Mouse (Mus musculus) kidney, embryonic 16.5 days (tissue): ENCODE measurements around the gene Psmb9. TPM values are rescaled to one million over a fixed set of nuclear protein-coding genes. Genes with fewer than 3 reads are reported as not detected.

Experiments used
- ATAC-seq: fragments of 200-750 bp; cut with Nextera tagmentation; 2 replicates; pipeline ENCODE4 v1.8.0; 2017; ENCODE audit warnings: moderate TSS enrichment; ENCODE audit not compliant: low FRiP score, low TSS enrichment
- H3K27ac ChIP-seq: fragments of 300-500 bp; sonication (generic); 2 replicates; pipeline ENCODE4 v1.5.1; 2014; ENCODE audit warnings: low read length
- H3K27me3 ChIP-seq: fragments of 300-500 bp; sonication (generic); 2 replicates; pipeline ENCODE4 v1.6.1; 2014; ENCODE audit warnings: low read length, control low read depth, mixed read lengths; ENCODE audit not compliant: insufficient read depth
- H3K36me3 ChIP-seq: fragments of 300-500 bp; sonication (generic); 2 replicates; pipeline ENCODE4 v1.6.1; 2014; ENCODE audit warnings: low read length, control low read depth, mixed read lengths; ENCODE audit not compliant: insufficient read depth
- H3K4me1 ChIP-seq: fragments of 300-500 bp; sonication (generic); 2 replicates; pipeline ENCODE4 v1.6.1; 2014; ENCODE audit warnings: low read length, control low read depth, mixed read lengths; ENCODE audit not compliant: insufficient read depth
- H3K4me2 ChIP-seq: fragments of 300-500 bp; sonication (generic); replicated peaks from 2 replicates; pipeline ENCODE4 v1.6.1; 2014; ENCODE audit warnings: low read depth, low read length
- H3K4me3 ChIP-seq: fragments of 300-500 bp; sonication (generic); 2 replicates; pipeline ENCODE4 v1.5.1; 2014; ENCODE audit warnings: mild to moderate bottlenecking, low read length
- H3K9ac ChIP-seq: fragments of 300-500 bp; sonication (generic); replicated peaks from 2 replicates; pipeline ENCODE4 v1.6.1; 2014; ENCODE audit warnings: low read length
- H3K9me3 ChIP-seq: fragments of 300-500 bp; sonication (generic); 2 replicates; pipeline ENCODE4 v1.6.1; 2016; ENCODE audit warnings: low read length, control low read depth
- WGBS: fragments of 180-500 bp; shearing (Covaris S2); extraction: QIAGEN DNeasy Blood & Tissue Kit; methylation state at CpG from one replicate; pipeline ENCODE4 v1.1.7; 2014; 5-methylcytosine and 5-hydroxymethylcytosine counted together
- polyA plus RNA-seq: library from polyadenylated mRNA; unstranded; fragments of >200 nt; fragmentation: Nextera tagmentation; extraction: Ambion mirVana; gene quantifications from 2 replicates; pipeline ENCODE4 v1.2.1, GENCODE M21; 2015

Psmb9 gene
- polyA plus RNA-seq, 1 experiment from 2014 or later = 2.4 TPM

GRCm38 (mm10) chr17:34192852-34193251 is 5.3 kb upstream of the Psmb9 start:
- Histone ChIP-seq H3K4me1 (peaks cover 7% of the 10 kb centered on the region), H3K9me3 (no peaks in the 10 kb centered on the region), H3K27me3 (peaks cover 59% of the 10 kb centered on the region), H3K27ac (no peak overlapping the region), H3K4me3 (no peak overlapping the region), H3K36me3 (no peaks in the 10 kb centered on the region), H3K9ac (no peak overlapping the region), H3K4me2 (no peak overlapping the region)
- WGBS = 20% methylated on average over 16 of the region's 16 CpGs
- no peak for ATAC-seq

GRCm38 (mm10) chr17:34188986-34189385 is 1.4 kb upstream of the Psmb9 start:
- Histone ChIP-seq H3K4me1 (peaks cover 6% of the 10 kb centered on the region), H3K27ac (no peak overlapping the region), H3K36me3 (no peaks in the 10 kb centered on the region), H3K9ac (no peak overlapping the region), H3K4me3 (no peak overlapping the region), H3K4me2 (no peak overlapping the region), H3K9me3 (no peaks in the 10 kb centered on the region), H3K27me3 (peaks cover 39% of the 10 kb centered on the region)
- 72% methylated on average over 6 of the region's 6 CpGs for WGBS
- no peak for ATAC-seq

- no peak for ATAC-seq
- H3K27me3 ChIP-seq = peaks cover 33% of the 10 kb centered on the region
- peak overlapping the region; percentile 61 for H3K9ac ChIP-seq
- H3K9me3 ChIP-seq = no peaks in the 10 kb centered on the region
- H3K4me3 ChIP-seq = peak overlapping the region; percentile 51
- H3K36me3 ChIP-seq = no peaks in the 10 kb centered on the region
- WGBS = 3% methylated on average over 20 of the region's 20 CpGs
- no peak overlapping the region for H3K27ac ChIP-seq
- H3K4me2 ChIP-seq = peak overlapping the region; percentile 95
- peaks cover 6% of the 10 kb centered on the region for H3K4me1 ChIP-seq
Observed at GRCm38 (mm10) chr17:34188010-34188409, 446 bp upstream of the Psmb9 start.

GRCm38 (mm10) chr17:34186885-34187260 is 691 bp downstream of the Psmb9 start:
- Histone ChIP-seq H3K4me1 (peaks cover 6% of the 10 kb centered on the region), H3K4me3 (peak overlapping the region; percentile 51), H3K9me3 (no peaks in the 10 kb centered on the region), H3K27ac (no peak overlapping the region), H3K9ac (peak overlapping the region; percentile 61), H3K36me3 (no peaks in the 10 kb centered on the region), H3K27me3 (peaks cover 24% of the 10 kb centered on the region), H3K4me2 (peak overlapping the region; percentile 95)
- WGBS = 6% methylated on average over 14 of the region's 14 CpGs
- ATAC-seq = no peak; the same call in none of the 2 replicates

- peaks cover 6% of the 10 kb centered on the region for H3K4me1 ChIP-seq
- no peaks in the 10 kb centered on the region for H3K9me3 ChIP-seq
- 88% methylated on average over 9 of the region's 9 CpGs for WGBS
- peaks cover 24% of the 10 kb centered on the region for H3K27me3 ChIP-seq
- no peak overlapping the region for H3K4me3 ChIP-seq
- no peak overlapping the region for H3K27ac ChIP-seq
- H3K4me2 ChIP-seq = no peak overlapping the region
- ATAC-seq = no peak
- H3K9ac ChIP-seq = no peak overlapping the region
- no peaks in the 10 kb centered on the region for H3K36me3 ChIP-seq
Observed at GRCm38 (mm10) chr17:34185526-34185925, 2.0 kb downstream of the Psmb9 start.

GRCm38 (mm10) chr17:34183564-34184219 is 3.9 kb downstream of the Psmb9 start:
- 73% methylated on average over 15 of the region's 15 CpGs for WGBS
- peaks cover 6% of the 10 kb centered on the region for H3K4me1 ChIP-seq
- no peak for ATAC-seq
- no peaks in the 10 kb centered on the region for H3K36me3 ChIP-seq
- H3K9ac ChIP-seq = no peak overlapping the region
- peaks cover 21% of the 10 kb centered on the region for H3K27me3 ChIP-seq
- no peak overlapping the region for H3K27ac ChIP-seq
- no peak overlapping the region for H3K4me3 ChIP-seq
- no peak overlapping the region for H3K4me2 ChIP-seq
- H3K9me3 ChIP-seq = no peaks in the 10 kb centered on the region

GRCm38 (mm10) chr17:34179913-34180859 is 7.4 kb downstream of the Psmb9 start:
- ATAC-seq = no peak
- no peaks in the 10 kb centered on the region for H3K36me3 ChIP-seq
- WGBS = 70% methylated on average over 13 of the region's 13 CpGs
- H3K4me2 ChIP-seq = no peak overlapping the region
- no peak overlapping the region for H3K9ac ChIP-seq
- H3K4me3 ChIP-seq = no peak overlapping the region
- H3K9me3 ChIP-seq = peaks cover 6% of the 10 kb centered on the region; the same call in 1 of the 2 replicates
- H3K4me1 ChIP-seq = no peaks in the 10 kb centered on the region
- H3K27me3 ChIP-seq = 0 out of 2 replicates have a peak, but pooled peaks cover 6% of the 10 kb centered on the region
- H3K27ac ChIP-seq = no peak overlapping the region

- H3K4me3 ChIP-seq = no peak overlapping the region
- H3K36me3 ChIP-seq = no peaks in the 10 kb centered on the region
- no peak for ATAC-seq
- peaks cover 6% of the 10 kb centered on the region; the same call in 1 of the 2 replicates for H3K9me3 ChIP-seq
- 53% methylated on average over 6 of the region's 6 CpGs for WGBS
- no peak overlapping the region for H3K27ac ChIP-seq
- 0 out of 2 replicates have a peak, but pooled peaks cover 3% of the 10 kb centered on the region for H3K27me3 ChIP-seq
- H3K4me2 ChIP-seq = no peak overlapping the region
- no peaks in the 10 kb centered on the region for H3K4me1 ChIP-seq
- H3K9ac ChIP-seq = no peak overlapping the region
Observed at GRCm38 (mm10) chr17:34179019-34179418, 8.5 kb downstream of the Psmb9 start.

- Histone ChIP-seq H3K4me3 (no peak overlapping the region), H3K27ac (no peak overlapping the region), H3K9ac (no peak overlapping the region), H3K4me2 (no peak overlapping the region), H3K9me3 (peaks cover 11% of the 10 kb centered on the region; the same call in 1 of the 2 replicates), H3K4me1 (no peaks in the 10 kb centered on the region), H3K36me3 (no peaks in the 10 kb centered on the region), H3K27me3 (no peaks in the 10 kb centered on the region)
- no peak for ATAC-seq
- WGBS = 64% methylated on average over 4 of the region's 4 CpGs
Observed at GRCm38 (mm10) chr17:34177179-34177578, 10.4 kb downstream of the Psmb9 start.
